Mouse (Mus musculus) E14TG2a.4 (cell line): ENCODE measurements around the gene Pomt2.

Experiments used
- CTCF ChIP-seq: conservative IDR thresholded peaks from 2 replicates; pipeline ENCODE4 v1.5.1; 2014; ENCODE audit warnings: low read length
- NANOG ChIP-seq: IDR thresholded peaks from 2 replicates; pipeline ENCODE4 v1.6.1; 2014; ENCODE audit warnings: borderline replicate concordance, low read length, mixed read lengths
- POU5F1 ChIP-seq: IDR thresholded peaks from 2 replicates; pipeline ENCODE4 v1.6.1; 2014; ENCODE audit warnings: low read length, borderline replicate concordance

DNA sequence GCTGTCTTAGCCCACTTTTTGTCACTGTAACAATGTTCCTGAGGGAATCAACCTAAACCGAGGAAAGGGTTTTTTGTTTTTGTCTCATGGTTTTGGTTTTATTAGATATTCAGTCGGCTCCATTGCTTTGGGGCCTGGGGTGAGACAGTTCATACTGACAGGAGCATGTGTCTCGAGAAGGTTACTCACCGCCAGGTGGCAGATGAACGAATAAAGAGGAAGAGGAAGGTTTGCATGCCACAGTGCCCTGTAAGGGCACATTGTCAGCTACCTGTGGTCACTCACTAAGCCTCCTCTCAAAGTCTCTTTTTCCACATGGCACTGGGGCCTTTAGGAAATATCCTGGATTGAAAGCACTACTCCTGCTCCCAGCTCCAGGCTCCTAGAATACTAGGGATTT lies 77.2 kb downstream of the Pomt2 start:
- TF ChIP-seq CTCF, result no peak
- no peak for TF ChIP-seq NANOG
- no peak for TF ChIP-seq POU5F1
